Mouse (Mus musculus) right cerebral cortex, postnatal 10 days (tissue): Measurements from ENCODE around the gene Exosc8.

ENCODE experiments used
- DNase-seq, 2 experiments: peaks; one replicate each; pipeline ENCODE4 v3.0.0; 2021; ENCODE audit warnings: low spot score in 2 of 2

Gene Exosc8

GRCm38 (mm10) chr3:54681310-54682204 lies 53.6 kb downstream of the Exosc8 start:
- DNase-seq = no peak
